Mouse (Mus musculus): ENCODE results near the gene Syt17.

- no peak for TF ChIP-seq EP300 (IDR thresholded peaks at IDR 0.05; ENCODE audit: low read depth)
- TF ChIP-seq CTCF (IDR thresholded peaks at IDR 0.05; ENCODE audit: low read depth): no peak
These were observed 42.8 kb downstream of the Syt17 start for GRCm38 (mm10) chr7:118405251-118405650.
